Mouse (Mus musculus) lung, embryonic 16.5 days (tissue): ENCODE data around the gene Sptssa. TPM values are rescaled to one million over a fixed set of nuclear protein-coding genes. Genes with fewer than 3 reads are reported as not detected.
"Not testable (repeated sequence)": the region's sequence is repeated elsewhere in the genome, so short reads cannot be mapped to it uniquely, and the experiment has no call there.

Source experiments
- ATAC-seq: fragments of 200-750 bp; cut with Nextera tagmentation; 2 replicates; pipeline ENCODE4 v1.8.0; 2017; ENCODE audit warnings: low read depth, mild to moderate bottlenecking, moderate library complexity
- H3K27ac ChIP-seq: fragments of 300-500 bp; sonication (generic); 2 replicates; pipeline ENCODE4 v1.5.1; 2014; ENCODE audit warnings: mild to moderate bottlenecking, control low read depth, low read length
- H3K27me3 ChIP-seq: fragments of 300-500 bp; sonication (generic); 2 replicates; pipeline ENCODE4 v1.6.1; 2014; ENCODE audit warnings: low read depth, low read length, mixed read lengths; ENCODE audit not compliant: control insufficient read depth, insufficient read depth
- H3K36me3 ChIP-seq: fragments of 300-500 bp; sonication (generic); 2 replicates; pipeline ENCODE4 v1.6.1; 2014; ENCODE audit warnings: low read length; ENCODE audit not compliant: control insufficient read depth, insufficient read depth
- H3K4me1 ChIP-seq: fragments of 300-500 bp; sonication (generic); replicated peaks from 2 replicates; pipeline ENCODE4 v1.6.1; 2014; ENCODE audit warnings: low read length, mixed read lengths; ENCODE audit not compliant: control insufficient read depth, insufficient read depth
- H3K4me2 ChIP-seq: fragments of 300-500 bp; sonication (generic); 2 replicates; pipeline ENCODE4 v1.6.1; 2014; ENCODE audit warnings: low read depth, low read length, control low read depth
- H3K4me3 ChIP-seq: fragments of 300-500 bp; sonication (generic); 2 replicates; pipeline ENCODE4 v1.5.1; 2014; ENCODE audit warnings: mild to moderate bottlenecking, low read length, control low read depth
- H3K9ac ChIP-seq: fragments of 300-500 bp; sonication (generic); 2 replicates; pipeline ENCODE4 v1.6.1; 2014; ENCODE audit warnings: low read length, control low read depth
- H3K9me3 ChIP-seq: fragments of 300-500 bp; sonication (generic); 2 replicates; pipeline ENCODE4 v1.6.1; 2016; ENCODE audit warnings: low read length; ENCODE audit not compliant: control insufficient read depth
- WGBS: fragments of 180-500 bp; shearing (Covaris S2); extraction: QIAGEN DNeasy Blood & Tissue Kit; methylation state at CpG from one replicate; pipeline ENCODE4 v1.1.7; 2014; 5-methylcytosine and 5-hydroxymethylcytosine counted together
- polyA plus RNA-seq: library from polyadenylated mRNA; unstranded; fragments of >200 nt; fragmentation: Nextera tagmentation; extraction: Ambion mirVana; gene quantifications from 2 replicates; pipeline ENCODE4 v1.2.1, GENCODE M21; 2015

Sptssa gene
- polyA plus RNA-seq, 1 experiment from 2014 or later = 203 TPM

- H3K27me3 ChIP-seq = no peaks in the 10 kb centered on the region
- H3K27ac ChIP-seq = no peak overlapping the region
- H3K36me3 ChIP-seq = peaks cover 4% of the 10 kb centered on the region
- H3K4me2 ChIP-seq = no peak overlapping the region
- no peaks in the 10 kb centered on the region for H3K4me1 ChIP-seq
- ATAC-seq = no peak
- no peak overlapping the region for H3K4me3 ChIP-seq
- no peaks in the 10 kb centered on the region for H3K9me3 ChIP-seq
- 7% methylated on average over 1 of the region's 1 CpGs for WGBS
- no peak overlapping the region for H3K9ac ChIP-seq
Observed at GRCm38 (mm10) chr12:54683182-54683581, 26.8 kb upstream of the Sptssa start.

GRCm38 (mm10) chr12:54676709-54677108, 20.3 kb upstream of the Sptssa start:
- no peak for ATAC-seq
- H3K4me2 ChIP-seq = no peak overlapping the region
- H3K4me1 ChIP-seq = no peaks in the 10 kb centered on the region
- WGBS = 85% methylated on average over 9 of the region's 9 CpGs
- peaks cover 14% of the 10 kb centered on the region for H3K36me3 ChIP-seq
- H3K9me3 ChIP-seq = no peaks in the 10 kb centered on the region
- no peaks in the 10 kb centered on the region for H3K27me3 ChIP-seq
- H3K9ac ChIP-seq = no peak overlapping the region
- no peak overlapping the region for H3K4me3 ChIP-seq
- no peak overlapping the region for H3K27ac ChIP-seq

GRCm38 (mm10) chr12:54675396-54675795, 19.0 kb upstream of the Sptssa start:
- H3K4me3 ChIP-seq = no peak overlapping the region
- H3K36me3 ChIP-seq = peaks cover 14% of the 10 kb centered on the region
- H3K9me3 ChIP-seq = no peaks in the 10 kb centered on the region
- H3K27ac ChIP-seq = no peak overlapping the region
- H3K4me1 ChIP-seq = no peaks in the 10 kb centered on the region
- no peaks in the 10 kb centered on the region for H3K27me3 ChIP-seq
- no peak for ATAC-seq
- no peak overlapping the region for H3K9ac ChIP-seq
- WGBS = 96% methylated on average over 4 of the region's 4 CpGs
- H3K4me2 ChIP-seq = no peak overlapping the region

- no peak overlapping the region for H3K4me2 ChIP-seq
- no peak overlapping the region for H3K27ac ChIP-seq
- 84% methylated on average over 4 of the region's 4 CpGs for WGBS
- H3K4me1 ChIP-seq = no peaks in the 10 kb centered on the region
- H3K9me3 ChIP-seq = no peaks in the 10 kb centered on the region
- no peak for ATAC-seq
- peaks cover 9% of the 10 kb centered on the region; the same call in 1 of the 2 replicates for H3K36me3 ChIP-seq
- no peaks in the 10 kb centered on the region for H3K27me3 ChIP-seq
- H3K9ac ChIP-seq = no peak overlapping the region
- H3K4me3 ChIP-seq = no peak overlapping the region
Observed at GRCm38 (mm10) chr12:54671262-54671661, 14.9 kb upstream of the Sptssa start.

GRCm38 (mm10) chr12:54668141-54668540, 11.8 kb upstream of the Sptssa start:
- H3K9ac ChIP-seq = no peak overlapping the region
- H3K4me1 ChIP-seq = no peaks in the 10 kb centered on the region
- no peaks in the 10 kb centered on the region for H3K9me3 ChIP-seq
- H3K4me3 ChIP-seq = no peak overlapping the region
- no peak overlapping the region for H3K4me2 ChIP-seq
- no peak overlapping the region for H3K27ac ChIP-seq
- 100% methylated on average over 1 of the region's 1 CpGs for WGBS
- H3K27me3 ChIP-seq = no peaks in the 10 kb centered on the region
- ATAC-seq = no peak
- H3K36me3 ChIP-seq = 0 out of 2 replicates have a peak, but pooled peaks cover 6% of the 10 kb centered on the region

- H3K4me1 ChIP-seq = no peaks in the 10 kb centered on the region
- WGBS = 80% methylated on average over 6 of the region's 6 CpGs
- H3K27me3 ChIP-seq = no peaks in the 10 kb centered on the region
- ATAC-seq = no peak
- H3K27ac ChIP-seq = no peak overlapping the region
- no peak overlapping the region for H3K9ac ChIP-seq
- no peak overlapping the region for H3K4me3 ChIP-seq
- H3K4me2 ChIP-seq = no peak overlapping the region
- H3K9me3 ChIP-seq = no peaks in the 10 kb centered on the region
- no peaks in the 10 kb centered on the region for H3K36me3 ChIP-seq
Observed at GRCm38 (mm10) chr12:54665526-54665925, 9.2 kb upstream of the Sptssa start.

GRCm38 (mm10) chr12:54661470-54661869, 5.1 kb upstream of the Sptssa start:
- H3K27me3 ChIP-seq, H3K4me2 ChIP-seq, H3K4me1 ChIP-seq, H3K9ac ChIP-seq, H3K9me3 ChIP-seq, ATAC-seq, H3K4me3 ChIP-seq, H3K27ac ChIP-seq, H3K36me3 ChIP-seq: not testable (repeated sequence)
- WGBS = 63% methylated on average over 5 of the region's 5 CpGs

GRCm38 (mm10) chr12:54659901-54660300, 3.5 kb upstream of the Sptssa start:
- 75% methylated on average over 3 of the region's 3 CpGs for WGBS
- H3K27me3 ChIP-seq = no peaks in the 10 kb centered on the region
- no peak for ATAC-seq
- H3K9ac ChIP-seq = no peak overlapping the region
- peaks cover 2% of the 10 kb centered on the region for H3K4me1 ChIP-seq
- H3K4me2 ChIP-seq = no peak overlapping the region
- H3K27ac ChIP-seq = no peak overlapping the region
- no peaks in the 10 kb centered on the region for H3K9me3 ChIP-seq
- H3K4me3 ChIP-seq = no peak overlapping the region
- no peaks in the 10 kb centered on the region for H3K36me3 ChIP-seq

GRCm38 (mm10) chr12:54658425-54659092, 2.2 kb upstream of the Sptssa start:
- H3K36me3 ChIP-seq = no peaks in the 10 kb centered on the region
- H3K27me3 ChIP-seq = no peaks in the 10 kb centered on the region
- H3K4me1 ChIP-seq = peaks cover 15% of the 10 kb centered on the region
- no peak for ATAC-seq
- H3K4me2 ChIP-seq = no peak overlapping the region
- WGBS = 57% methylated on average over 7 of the region's 7 CpGs
- H3K27ac ChIP-seq = no peak overlapping the region
- H3K4me3 ChIP-seq = no peak overlapping the region
- no peak overlapping the region for H3K9ac ChIP-seq
- H3K9me3 ChIP-seq = no peaks in the 10 kb centered on the region

- Histone ChIP-seq H3K27ac (no peak overlapping the region), H3K27me3 (no peaks in the 10 kb centered on the region), H3K36me3 (no peaks in the 10 kb centered on the region), H3K9ac (no peak overlapping the region), H3K4me3 (no peak overlapping the region), H3K4me2 (no peak overlapping the region), H3K9me3 (no peaks in the 10 kb centered on the region), H3K4me1 (peaks cover 17% of the 10 kb centered on the region)
- ATAC-seq = no peak
- WGBS = 93% methylated on average over 5 of the region's 5 CpGs
Observed at GRCm38 (mm10) chr12:54657951-54658350, 1.6 kb upstream of the Sptssa start.
